Mouse (Mus musculus) MEL (cell line): ENCODE data around the gene Trarg1. TPM values are rescaled to one million over a fixed set of nuclear protein-coding genes. Genes with fewer than 3 reads are reported as not detected.

Experiments used
- DNase-seq: peaks from one replicate; pipeline ENCODE4 v3.0.0; 2011; ENCODE audit warnings: low read depth, low spot score
- H3K27ac ChIP-seq: 2 replicates; pipeline ENCODE4 v1.5.1; 2012; ENCODE audit warnings: low read depth, mild to moderate bottlenecking, control low read depth, low read length, moderate library complexity; ENCODE audit not compliant: control insufficient read depth
- H3K27me3 ChIP-seq, 2 experiments: fragments of 150-350 bp in 1 of 2; sonication (generic) in 1 of 2; 2 replicates each; pipeline ENCODE4 v1.6.1; 2012; ENCODE audit warnings: low read length in 2 of 2, mild to moderate bottlenecking in 2 of 2, improper control_type of control experiment in 1 of 2, moderate library complexity in 1 of 2; ENCODE audit not compliant: insufficient read depth in 2 of 2, control insufficient read depth in 1 of 2
- H3K36me3 ChIP-seq, 2 experiments: 2 replicates each; pipeline ENCODE4 v1.6.1; 2012 to 2014; ENCODE audit warnings: low read length in 2 of 2, improper control_type of control experiment in 1 of 2, inconsistent platforms in 1 of 2, mild to moderate bottlenecking in 1 of 2; ENCODE audit not compliant: insufficient read depth in 2 of 2, control insufficient read depth in 1 of 2
- H3K4me1 ChIP-seq, 2 experiments: fragments of 150-350 bp in 1 of 2; sonication (generic) in 1 of 2; 2 replicates each; pipeline ENCODE4 v1.6.1; 2012; ENCODE audit warnings: low read length in 2 of 2, improper control_type of control experiment in 1 of 2, mild to moderate bottlenecking in 1 of 2; ENCODE audit not compliant: insufficient read depth in 2 of 2, control insufficient read depth in 1 of 2
- H3K4me3 ChIP-seq, 2 experiments: fragments of 150-350 bp in 1 of 2; sonication (generic) in 1 of 2; 2 replicates each; pipeline ENCODE4 v1.5.1; 2012; ENCODE audit warnings: low read depth in 2 of 2, low read length in 2 of 2, mild to moderate bottlenecking in 2 of 2, moderate library complexity in 2 of 2, control low read depth in 1 of 2, improper control_type of control experiment in 1 of 2; ENCODE audit not compliant: control insufficient read depth in 1 of 2, insufficient read depth in 1 of 2
- H3K79me2 ChIP-seq: 2 replicates; pipeline ENCODE4 v1.6.1; 2012; ENCODE audit warnings: mild to moderate bottlenecking, low read length, moderate library complexity; ENCODE audit not compliant: control insufficient read depth, poor library complexity, insufficient read depth
- H3K9ac ChIP-seq: 2 replicates; pipeline ENCODE4 v1.6.1; 2012; ENCODE audit warnings: low read depth, mild to moderate bottlenecking, control low read depth, low read length, moderate library complexity; ENCODE audit not compliant: control insufficient read depth, poor library complexity, severe bottlenecking
- H3K9me3 ChIP-seq: fragments of 150-350 bp; sonication (generic); replicated peaks from 2 replicates; pipeline ENCODE4 v1.6.1; 2012; ENCODE audit warnings: mild to moderate bottlenecking, low read length, improper control_type of control experiment, moderate library complexity; ENCODE audit not compliant: insufficient read depth
- E2F4 ChIP-seq: IDR thresholded peaks from 2 replicates; pipeline ENCODE4 v1.6.1; 2011; ENCODE audit warnings: low read depth, low read length, improper control_type of control experiment, borderline replicate concordance
- ELF1 ChIP-seq: IDR thresholded peaks from 2 replicates; pipeline ENCODE4 v1.6.1; 2014; ENCODE audit warnings: low read depth, mild to moderate bottlenecking, inconsistent platforms, low read length, improper control_type of control experiment, moderate library complexity
- EP300 ChIP-seq, 2 experiments: IDR thresholded peaks; 2 replicates each; pipeline ENCODE4 v1.6.1; 2011; ENCODE audit warnings: improper control_type of control experiment in 2 of 2, low read length in 2 of 2, low read depth in 1 of 2, mild to moderate bottlenecking in 1 of 2
- JUND ChIP-seq: IDR thresholded peaks from 2 replicates; pipeline ENCODE4 v1.6.1; 2011; ENCODE audit warnings: low read depth, mild to moderate bottlenecking, improper control_type of control experiment, low read length
- KAT2A ChIP-seq: conservative IDR thresholded peaks from 2 replicates; pipeline ENCODE4 v1.6.1; 2012; ENCODE audit warnings: low read depth, low read length, improper control_type of control experiment, inconsistent platforms
- MAFK ChIP-seq: IDR thresholded peaks from 2 replicates; pipeline ENCODE4 v1.6.1; 2011; ENCODE audit warnings: low read depth, mild to moderate bottlenecking, low read length, improper control_type of control experiment, borderline replicate concordance
- MAX ChIP-seq: IDR thresholded peaks from 2 replicates; pipeline ENCODE4 v1.6.1; 2011; ENCODE audit warnings: low read length, improper control_type of control experiment
- MEF2A ChIP-seq: IDR thresholded peaks from 2 replicates; pipeline ENCODE4 v1.6.1; 2014; ENCODE audit warnings: low read depth, mild to moderate bottlenecking, inconsistent platforms, low read length, improper control_type of control experiment; ENCODE audit not compliant: poor library complexity, insufficient replicate concordance, severe bottlenecking; ENCODE audit errors: extremely low read depth
- MXI1 ChIP-seq: IDR thresholded peaks from 2 replicates; pipeline ENCODE4 v1.6.1; 2011; ENCODE audit warnings: mild to moderate bottlenecking, low read depth, low read length, improper control_type of control experiment
- MYC ChIP-seq: IDR thresholded peaks from 2 replicates; pipeline ENCODE4 v1.6.1; 2011; ENCODE audit warnings: low read depth, mild to moderate bottlenecking, low read length, improper control_type of control experiment, moderate library complexity
- POLR2A ChIP-seq, 2 experiments: IDR thresholded peaks; 2 replicates each; pipeline ENCODE4 v1.6.1; 2011 to 2012; ENCODE audit warnings: low read length in 2 of 2, mild to moderate bottlenecking in 2 of 2, control low read depth in 1 of 2, improper control_type of control experiment in 1 of 2, low read depth in 1 of 2, moderate library complexity in 1 of 2; ENCODE audit not compliant: control insufficient read depth in 1 of 2, insufficient read depth in 1 of 2, poor library complexity in 1 of 2
- POLR2AphosphoS5 ChIP-seq: IDR thresholded peaks from 2 replicates; pipeline ENCODE4 v1.6.1; 2012; ENCODE audit warnings: low read depth, borderline replicate concordance, mild to moderate bottlenecking, inconsistent platforms, low read length, moderate library complexity, mixed read lengths
- RCOR1 ChIP-seq: IDR thresholded peaks from 2 replicates; pipeline ENCODE4 v1.6.1; 2012; ENCODE audit warnings: low read depth, mild to moderate bottlenecking, inconsistent platforms, low read length, improper control_type of control experiment
- SMC3 ChIP-seq: IDR thresholded peaks from 2 replicates; pipeline ENCODE4 v1.6.1; 2011; ENCODE audit warnings: low read depth, low read length, improper control_type of control experiment
- TCF12 ChIP-seq: IDR thresholded peaks from 2 replicates; pipeline ENCODE4 v1.6.1; 2014; ENCODE audit warnings: low read depth, mild to moderate bottlenecking, inconsistent platforms, low read length, improper control_type of control experiment, moderate library complexity
- USF2 ChIP-seq, 2 experiments: IDR thresholded peaks; 2 replicates each; pipeline ENCODE4 v1.6.1; 2011 to 2012; ENCODE audit warnings: improper control_type of control experiment in 2 of 2, low read length in 2 of 2, borderline replicate concordance in 1 of 2, inconsistent platforms in 1 of 2, low read depth in 1 of 2, mild to moderate bottlenecking in 1 of 2; ENCODE audit not compliant: insufficient read depth in 1 of 2
- ZKSCAN1 ChIP-seq: IDR thresholded peaks from 2 replicates; pipeline ENCODE4 v1.6.1; 2012; ENCODE audit warnings: low read depth, mild to moderate bottlenecking, inconsistent platforms, low read length, improper control_type of control experiment, moderate library complexity
- ZNF384 ChIP-seq: IDR thresholded peaks from 2 replicates; pipeline ENCODE4 v1.6.1; 2012; ENCODE audit warnings: low read depth, mild to moderate bottlenecking, inconsistent platforms, low read length, improper control_type of control experiment
- polyA plus RNA-seq, 2 experiments: library from polyadenylated mRNA; stranded (reverse) in 1 of 2; unstranded in 1 of 2; fragments of >175 nt in 1 of 2; fragments of >200 nt in 1 of 2; gene quantifications; 2 replicates each; pipeline versions ENCODE4 v1.2.1 to v1.2.4; 2012; ENCODE audit warnings: low replicate concordance in 2 of 2, low read depth in 1 of 2; ENCODE audit not compliant: insufficient read length in 2 of 2, insufficient read depth in 1 of 2, missing spikeins in 1 of 2
- total RNA-seq: library from RNA; depleted of rRNA; stranded (reverse); fragments of 300-350 nt; gene quantifications from 2 replicates; pipeline ENCODE4 v1.2.3, GENCODE M21; 2012

Gene Trarg1
- total and polyA plus RNA-seq, 3 experiments: not detected

DNA sequence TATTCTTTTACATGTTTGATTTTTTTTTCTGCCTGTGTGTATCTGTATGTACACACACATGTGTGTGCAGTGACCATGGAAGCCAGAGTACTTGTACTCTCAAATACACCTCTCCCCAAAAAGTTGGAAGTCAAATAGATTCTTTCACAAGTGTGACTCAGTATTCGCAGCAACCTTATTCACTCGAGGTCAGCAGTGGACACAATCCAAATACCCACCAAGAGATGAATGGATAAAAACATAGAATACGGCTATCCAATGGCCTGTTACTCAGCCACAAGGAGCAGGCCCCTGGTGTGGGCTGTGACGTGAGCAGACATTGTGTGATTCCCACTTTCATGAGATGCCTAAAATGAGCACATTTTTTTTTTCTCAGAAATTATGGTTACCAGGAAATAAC is 39.4 kb upstream of the Trarg1 start:
- H3K27me3 ChIP-seq: peaks cover 5 to 19% of the 10 kb centered on the region in 2 experiments; a peak in 3 of 4 replicates
- no peak for TF ChIP-seq MAX
- TF ChIP-seq E2F4: no peak

DNA sequence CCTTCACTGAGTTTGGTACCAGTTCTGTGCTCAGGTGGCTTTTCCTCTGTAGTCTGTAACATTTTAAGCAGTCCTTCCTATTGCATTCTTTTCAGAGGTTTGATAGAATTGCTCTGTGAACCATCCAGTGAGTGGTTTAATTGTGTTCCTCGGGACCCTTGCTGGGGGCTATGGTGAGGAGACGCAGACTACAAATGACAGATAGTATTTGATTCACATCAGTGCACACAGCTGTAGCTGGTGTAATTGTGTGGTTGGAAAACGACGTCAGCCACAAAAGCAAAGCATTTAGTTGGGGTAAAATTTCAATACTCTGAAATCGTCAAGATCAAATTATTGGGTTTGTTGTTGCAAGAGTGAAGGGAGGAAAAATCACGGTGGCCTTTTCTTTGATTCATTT is 35.4 kb upstream of the Trarg1 start:
- Histone ChIP-seq H3K4me1 (no peaks in the 10 kb centered on the region), H3K79me2 (no peaks in the 10 kb centered on the region), H3K4me3 (no peak overlapping the region), H3K9me3 (no peaks in the 10 kb centered on the region), H3K27me3 (peaks cover 2 to 11% of the 10 kb centered on the region in 2 experiments; a peak in 3 of 4 replicates), H3K36me3 (no peaks in the 10 kb centered on the region), H3K27ac (no peak overlapping the region), H3K9ac (no peak overlapping the region)
- no peak for DNase-seq
- no peak for TF ChIP-seq EP300 (IDR thresholded peaks at IDR 0.05; ENCODE audit: low read depth in 1 of 2, low read length in 2 of 2)

More for the DNA sequence above, 39.4 kb upstream of the Trarg1 start:
- no peak for DNase-seq
- no peaks in the 10 kb centered on the region for H3K36me3 ChIP-seq
- no peak overlapping the region for H3K4me3 ChIP-seq
- H3K27ac ChIP-seq: no peak overlapping the region
- H3K9me3 ChIP-seq: no peaks in the 10 kb centered on the region
- no peaks in the 10 kb centered on the region for H3K79me2 ChIP-seq
- no peaks in the 10 kb centered on the region for H3K4me1 ChIP-seq
- no peak overlapping the region for H3K9ac ChIP-seq

DNA sequence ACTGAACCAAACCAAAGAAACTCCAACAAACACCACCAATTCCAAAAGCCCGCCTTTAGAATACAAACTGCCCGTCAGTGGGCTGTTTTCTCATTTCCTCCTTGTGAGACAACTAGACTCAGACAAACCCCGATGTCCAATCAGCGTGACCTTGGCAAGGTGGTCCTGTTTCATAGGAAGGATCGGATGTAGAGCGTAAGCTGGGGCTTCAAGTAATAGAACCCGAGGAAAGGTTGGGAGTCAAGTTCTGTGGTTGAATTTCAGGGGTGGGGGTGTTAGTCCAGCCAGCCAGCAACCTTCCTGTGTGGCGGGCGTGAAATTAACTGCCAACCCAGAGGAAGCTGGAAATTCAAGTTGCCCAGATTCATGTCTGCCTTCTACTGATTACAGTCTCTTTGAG is 34.6 kb upstream of the Trarg1 start:
- Histone ChIP-seq H3K27ac (no peak overlapping the region), H3K79me2 (no peaks in the 10 kb centered on the region), H3K9ac (no peak overlapping the region), H3K27me3 (peaks cover 2 to 9% of the 10 kb centered on the region in 2 experiments; a peak in 3 of 4 replicates), H3K36me3 (no peaks in the 10 kb centered on the region), H3K4me1 (no peaks in the 10 kb centered on the region), H3K9me3 (no peaks in the 10 kb centered on the region), H3K4me3 (no peak overlapping the region)
- no peak for DNase-seq
- TF ChIP-seq MAFK (no peak), POLR2AphosphoS5 (no peak), MXI1 (no peak), JUND (no peak), MAX (no peak), POLR2A (IDR thresholded peaks at IDR 0.05; ENCODE audit: control insufficient read depth in 1 of 2, insufficient read depth in 1 of 2, low read depth in 1 of 2, low read length in 2 of 2, poor library complexity in 1 of 2) (no peak), ZNF384 (no peak), ELF1 (no peak), E2F4 (no peak), SMC3 (no peak), TCF12 (no peak), ZKSCAN1 (no peak), MEF2A (no peak), MYC (no peak), RCOR1 (no peak), USF2 (IDR thresholded peaks at IDR 0.05; ENCODE audit: borderline replicate concordance in 1 of 2, insufficient read depth in 1 of 2, low read depth in 1 of 2, low read length in 2 of 2) (no peak), KAT2A (no peak)
